Comparison of ENCODE assay signal across 7 mouse cellular contexts in the genomic region with DNA sequence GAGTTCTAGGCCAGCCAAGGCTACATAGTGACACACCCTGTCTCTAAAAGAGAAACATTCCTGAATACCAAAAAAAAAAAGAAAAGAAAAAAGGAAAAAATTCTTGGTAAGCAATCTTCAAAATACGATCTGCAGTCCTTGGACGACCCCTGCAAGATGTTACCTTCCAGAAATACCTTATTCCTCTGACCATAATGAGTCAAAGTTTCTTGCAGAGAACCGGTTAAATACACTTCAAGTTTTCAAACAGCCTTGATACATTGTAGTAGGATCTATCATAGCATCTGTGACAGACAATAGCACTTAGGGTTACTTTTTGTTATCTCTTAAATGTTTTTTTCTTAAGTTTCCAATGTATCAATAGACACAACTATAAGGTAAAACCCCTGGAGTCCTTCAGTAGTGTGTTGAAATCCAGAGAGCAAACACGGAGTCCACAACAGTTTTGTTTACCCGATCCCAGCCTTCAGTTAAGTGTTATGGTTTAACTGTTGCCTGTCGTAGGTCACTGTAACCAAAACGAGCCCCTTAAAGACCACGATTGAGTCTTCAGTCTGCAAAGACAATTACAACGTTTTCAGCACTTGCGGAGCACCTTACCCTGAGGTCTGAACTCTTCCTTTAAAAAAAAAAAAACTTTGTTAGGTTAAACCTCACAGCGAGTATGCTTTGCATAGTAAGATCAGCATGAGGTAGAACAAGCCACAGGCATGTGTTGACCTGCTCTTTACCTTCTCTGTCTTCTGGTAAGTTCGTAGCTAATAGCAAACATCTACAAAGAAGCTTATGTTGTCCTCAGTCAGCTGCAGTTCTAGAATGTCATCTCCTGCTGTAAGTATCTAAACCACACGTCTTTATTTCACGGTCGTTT. TPM values are rescaled to one million over a fixed set of nuclear protein-coding genes. Genes with fewer than 3 reads are reported as not detected.
A peak's percentile ranks its signal among the peaks of the same experiment; 100 is the strongest.
DNase-seq lines count a peak whose midpoint lies in the region; ATAC-seq and TF ChIP-seq lines count a peak whose summit lies in the region.

No protein-coding gene starts in this region.

- H3K27ac ChIP-seq in neural tube, embryonic 11.5 days (ENCODE audit: low read depth, low read length) = peak overlapping the region; percentile 99
- peak overlapping the region; percentile 95 for H3K27ac ChIP-seq in embryonic fibroblast, embryonic 13.5 days (ENCODE audit: insufficient read depth, low read length)
- peak overlapping the region; percentile 98 for H3K27ac ChIP-seq in limb, embryonic 13.5 days
- H3K27ac ChIP-seq in stomach, postnatal 0 days (replicated peaks) = peak overlapping the region; percentile 98

- H3K27me3 ChIP-seq in neural tube, embryonic 11.5 days (ENCODE audit: control insufficient read depth, insufficient read depth, low read length) = no peaks in the 10 kb centered on the region
- no peaks in the 10 kb centered on the region for H3K27me3 ChIP-seq in limb, embryonic 13.5 days
- no peaks in the 10 kb centered on the region for H3K27me3 ChIP-seq in stomach, postnatal 0 days (ENCODE audit: control insufficient read depth, insufficient read depth, low read length)

- peaks cover 9% of the 10 kb centered on the region; the same call in 1 of the 2 replicates for H3K4me1 ChIP-seq in neural tube, embryonic 11.5 days (ENCODE audit: control insufficient read depth, insufficient read depth, low read length)
- no peaks in the 10 kb centered on the region; the same call in 1 of the 2 replicates for H3K4me1 ChIP-seq in embryonic fibroblast, embryonic 13.5 days (ENCODE audit: control insufficient read depth, insufficient read depth, low read length)
- H3K4me1 ChIP-seq in limb, embryonic 13.5 days = peaks cover 10% of the 10 kb centered on the region
- H3K4me1 ChIP-seq in stomach, postnatal 0 days (replicated peaks; ENCODE audit: control insufficient read depth, insufficient read depth) = no peaks in the 10 kb centered on the region

- H3K36me3 ChIP-seq in neural tube, embryonic 11.5 days (ENCODE audit: control insufficient read depth, insufficient read depth, low read length) = no peaks in the 10 kb centered on the region
- H3K36me3 ChIP-seq in limb, embryonic 13.5 days = no peaks in the 10 kb centered on the region
- H3K36me3 ChIP-seq in stomach, postnatal 0 days (ENCODE audit: control insufficient read depth, insufficient read depth, low read length) = no peaks in the 10 kb centered on the region

- ATAC-seq in neural tube, embryonic 11.5 days (ENCODE audit: insufficient read depth, low FRiP score, low TSS enrichment) = no peak
- no peak for ATAC-seq in limb, embryonic 13.5 days (ENCODE audit: low FRiP score, low read depth)
- ATAC-seq in stomach, postnatal 0 days (ENCODE audit: low FRiP score, low TSS enrichment) = no peak
- no peak for ATAC-seq in erythroid progenitor cell, adult 5-6 weeks (replicated peaks; ENCODE audit: low FRiP score, poor library complexity, severe bottlenecking)

- 51% methylated on average over 15 of the region's 15 CpGs for WGBS in neural tube, embryonic 11.5 days
- 36% methylated on average over 15 of the region's 15 CpGs for WGBS in limb, embryonic 13.5 days
- WGBS in stomach, postnatal 0 days = 26% methylated on average over 15 of the region's 15 CpGs

- no peak for TF ChIP-seq CTCF in embryonic fibroblast, embryonic 13.5 days (IDR thresholded peaks at IDR 0.05; ENCODE audit: borderline replicate concordance, insufficient read depth, low read length)
- TF ChIP-seq CTCF in stomach, postnatal 0 days (IDR thresholded peaks at IDR 0.05; ENCODE audit: low read depth) = no peak

- H3K4me2 ChIP-seq in neural tube, embryonic 11.5 days (ENCODE audit: low read depth) = peak overlapping the region; percentile 42
- H3K4me2 ChIP-seq in limb, embryonic 13.5 days (replicated peaks) = peak overlapping the region; percentile 60
- peak overlapping the region; percentile 58 for H3K4me2 ChIP-seq in stomach, postnatal 0 days (replicated peaks; ENCODE audit: low read depth)

- peak overlapping the region; percentile 77 for H3K4me3 ChIP-seq in neural tube, embryonic 11.5 days (ENCODE audit: low read depth, low read length)
- H3K4me3 ChIP-seq in embryonic fibroblast, embryonic 13.5 days (ENCODE audit: insufficient read depth, low read length) = peak overlapping the region; percentile 86
- peak overlapping the region; percentile 77 for H3K4me3 ChIP-seq in limb, embryonic 13.5 days
- H3K4me3 ChIP-seq in stomach, postnatal 0 days (ENCODE audit: low read depth, low read length) = peak overlapping the region; percentile 90

- TF ChIP-seq POLR2A in embryonic fibroblast, embryonic 13.5 days (IDR thresholded peaks at IDR 0.05; ENCODE audit: low read depth, low read length) = no peak

- no peaks in the 10 kb centered on the region for H3K9me3 ChIP-seq in neural tube, embryonic 11.5 days (ENCODE audit: control insufficient read depth, low read length)
- H3K9me3 ChIP-seq in limb, embryonic 13.5 days = no peaks in the 10 kb centered on the region
- H3K9me3 ChIP-seq in stomach, postnatal 0 days (ENCODE audit: control insufficient read depth, low read length) = no peaks in the 10 kb centered on the region

- no peak for DNase-seq in neural tube, embryonic 11.5 days (ENCODE audit: low spot score)
- DNase-seq in neural tube, embryonic 10.5 days (ENCODE audit: extremely low spot score, low spot score) = no peak
- no peak for DNase-seq in stomach, postnatal 0 days (ENCODE audit: low spot score)
- no peak for DNase-seq in adipocyte (ENCODE audit: low spot score)

- TF ChIP-seq EP300 in stomach, postnatal 0 days (optimal IDR thresholded peaks at IDR 0.05) = no peak

- H3K9ac ChIP-seq in neural tube, embryonic 11.5 days (ENCODE audit: low read length) = peak overlapping the region; percentile 97
- H3K9ac ChIP-seq in limb, embryonic 13.5 days = peak overlapping the region; percentile 97
- H3K9ac ChIP-seq in stomach, postnatal 0 days (ENCODE audit: low read length) = no peak overlapping the region

RNA-seq across cellular contexts. Expression of gene Phf3, which starts 0.8 kb away (rescaled TPM):
- polyA plus RNA-seq in neural tube, embryonic 11.5 days (2014; fragmentation: Nextera tagmentation; extraction: Ambion mirVana) = 36.4 and 42.4 TPM in 2 replicates
- polyA plus RNA-seq in embryonic fibroblast, embryonic 13.5 days (2011; ENCODE audit: insufficient read length, low read depth, missing spikeins) = 52.0 and 62.3 TPM in 2 replicates
- polyA plus RNA-seq in limb, embryonic 13.5 days (2015; fragmentation: Nextera tagmentation; extraction: Ambion mirVana) = 36.1 and 41.5 TPM in 2 replicates
- polyA plus RNA-seq in stomach, postnatal 0 days (2015; fragmentation: Nextera tagmentation; extraction: Ambion mirVana) = 12.8 and 15.0 TPM in 2 replicates
- total RNA-seq in erythroid progenitor cell, adult 5-6 weeks (2015; ENCODE audit: low replicate concordance) = 50.1 and 58.7 TPM in 2 replicates
- 75.3 and 113 TPM in 2 replicates for total RNA-seq in erythroid progenitor cell, adult 5-6 weeks (2017; ENCODE audit: low replicate concordance)
